Mouse (Mus musculus) forebrain, embryonic 15.5 days (tissue): Measurements from ENCODE around the gene Srek1ip1. TPM values are rescaled to one million over a fixed set of nuclear protein-coding genes. Genes with fewer than 3 reads are reported as not detected.

Source experiments
- ATAC-seq: fragments of 200-750 bp; cut with Nextera tagmentation; replicated peaks from 2 replicates; pipeline ENCODE4 v1.8.0; 2017; ENCODE audit warnings: mild to moderate bottlenecking, moderate TSS enrichment, moderate library complexity
- H3K27ac ChIP-seq: fragments of 300-500 bp; sonication (generic); replicated peaks from 2 replicates; pipeline ENCODE4 v1.5.1; 2015; ENCODE audit warnings: mild to moderate bottlenecking, inconsistent platforms
- H3K27me3 ChIP-seq: fragments of 300-500 bp; sonication (generic); 2 replicates; pipeline ENCODE4 v1.6.1; 2015; ENCODE audit warnings: inconsistent platforms
- H3K36me3 ChIP-seq: fragments of 300-500 bp; sonication (generic); 2 replicates; pipeline ENCODE4 v1.6.1; 2015; ENCODE audit warnings: mild to moderate bottlenecking, inconsistent platforms
- H3K4me1 ChIP-seq: fragments of 300-500 bp; sonication (generic); 2 replicates; pipeline ENCODE4 v1.6.1; 2015; ENCODE audit warnings: inconsistent platforms
- H3K4me2 ChIP-seq: fragments of 300-500 bp; sonication (generic); replicated peaks from 2 replicates; pipeline ENCODE4 v1.6.1; 2015; ENCODE audit warnings: mild to moderate bottlenecking, inconsistent platforms
- H3K4me3 ChIP-seq: fragments of 300-500 bp; sonication (generic); 2 replicates; pipeline ENCODE4 v1.5.1; 2015; ENCODE audit warnings: mild to moderate bottlenecking, inconsistent platforms
- H3K9ac ChIP-seq: fragments of 300-500 bp; sonication (generic); replicated peaks from 2 replicates; pipeline ENCODE4 v1.6.1; 2015; ENCODE audit warnings: mild to moderate bottlenecking, inconsistent platforms
- H3K9me3 ChIP-seq: fragments of 300-500 bp; sonication (generic); 2 replicates; pipeline ENCODE4 v1.6.1; 2016; ENCODE audit warnings: inconsistent platforms
- WGBS: fragments of 180-500 bp; shearing (Covaris S2); methylation state at CpG from one replicate; pipeline ENCODE4 v1.1.7; 2015; ENCODE audit warnings: mixed read lengths; 5-methylcytosine and 5-hydroxymethylcytosine counted together
- polyA plus RNA-seq: library from polyadenylated mRNA; unstranded; fragments of >200 nt; fragmentation: Nextera tagmentation; extraction: Ambion mirVana; gene quantifications from 2 replicates; pipeline ENCODE4 v1.2.1, GENCODE M21; 2015

Gene Srek1ip1
- polyA plus RNA-seq, 1 experiment from 2014 or later: 17.8 TPM

GRCm38 (mm10) chr13:104863127-104863979, 71.1 kb downstream of the Srek1ip1 start, which contains the start of gene Shisal2b:
Gene Shisal2b, minus strand, starts transcription at chr13:104863893.
- H3K4me1 ChIP-seq: peaks cover 10% of the 10 kb centered on the region; the same call in 1 of the 2 replicates
- H3K36me3 ChIP-seq: no peaks in the 10 kb centered on the region
- H3K4me2 ChIP-seq: peak within 1 kb of the TSS; percentile 98
- peaks cover 5% of the 10 kb centered on the region; the same call in 1 of the 2 replicates for H3K27me3 ChIP-seq
- ATAC-seq: peak; percentile 90
- no peak within 1 kb of the TSS for H3K27ac ChIP-seq
- WGBS: 4% methylated on average over 38 of the region's 38 CpGs
- H3K9me3 ChIP-seq: no peaks in the 10 kb centered on the region
- H3K9ac ChIP-seq: peak within 1 kb of the TSS; percentile 52
- H3K4me3 ChIP-seq: peak within 1 kb of the TSS; percentile 46

- H3K4me1 ChIP-seq: peaks cover 10% of the 10 kb centered on the region; the same call in 1 of the 2 replicates
- H3K27me3 ChIP-seq: peaks cover 5% of the 10 kb centered on the region; the same call in 1 of the 2 replicates
- ATAC-seq: no peak
- H3K27ac ChIP-seq: no peak overlapping the region
- no peak overlapping the region for H3K4me2 ChIP-seq
- WGBS: 83% methylated on average over 5 of the region's 5 CpGs
- H3K9ac ChIP-seq: no peak overlapping the region
- H3K9me3 ChIP-seq: no peaks in the 10 kb centered on the region
- H3K4me3 ChIP-seq: no peak overlapping the region
- no peaks in the 10 kb centered on the region for H3K36me3 ChIP-seq
Measured at GRCm38 (mm10) chr13:104866726-104867125, 74.4 kb downstream of the Srek1ip1 start.

GRCm38 (mm10) chr13:104869907-104870306, 77.6 kb downstream of the Srek1ip1 start:
- no peaks in the 10 kb centered on the region for H3K27me3 ChIP-seq
- 86% methylated on average over 2 of the region's 2 CpGs for WGBS
- H3K4me3 ChIP-seq: no peak overlapping the region
- no peak overlapping the region for H3K4me2 ChIP-seq
- no peaks in the 10 kb centered on the region for H3K36me3 ChIP-seq
- no peaks in the 10 kb centered on the region for H3K4me1 ChIP-seq
- ATAC-seq: no peak
- H3K27ac ChIP-seq: no peak overlapping the region
- H3K9ac ChIP-seq: no peak overlapping the region
- H3K9me3 ChIP-seq: no peaks in the 10 kb centered on the region

GRCm38 (mm10) chr13:104878508-104878907, 86.2 kb downstream of the Srek1ip1 start:
- Histone ChIP-seq H3K9ac (no peak overlapping the region), H3K27me3 (no peaks in the 10 kb centered on the region), H3K4me3 (no peak overlapping the region), H3K9me3 (no peaks in the 10 kb centered on the region), H3K4me2 (no peak overlapping the region), H3K27ac (no peak overlapping the region), H3K4me1 (no peaks in the 10 kb centered on the region), H3K36me3 (no peaks in the 10 kb centered on the region)
- WGBS: 89% methylated on average over 4 of the region's 4 CpGs
- no peak for ATAC-seq

GRCm38 (mm10) chr13:104883566-104884249, 91.4 kb downstream of the Srek1ip1 start:
- 14% methylated on average over 16 of the region's 16 CpGs for WGBS
- no peaks in the 10 kb centered on the region for H3K27me3 ChIP-seq
- no peak; the same call in 1 of the 2 replicates for ATAC-seq

GRCm38 (mm10) chr13:104886308-104887032, 94.2 kb downstream of the Srek1ip1 start:
- H3K9ac ChIP-seq: no peak overlapping the region
- no peak overlapping the region for H3K27ac ChIP-seq
- H3K4me2 ChIP-seq: no peak overlapping the region
- 77% methylated on average over 8 of the region's 8 CpGs for WGBS
- H3K27me3 ChIP-seq: no peaks in the 10 kb centered on the region
- H3K4me1 ChIP-seq: no peaks in the 10 kb centered on the region
- ATAC-seq: no peak
- H3K9me3 ChIP-seq: no peaks in the 10 kb centered on the region
- H3K4me3 ChIP-seq: no peak overlapping the region
- no peaks in the 10 kb centered on the region for H3K36me3 ChIP-seq

More at GRCm38 (mm10) chr13:104883566-104884249, 91.4 kb downstream of the Srek1ip1 start:
- Histone ChIP-seq H3K9me3 (no peaks in the 10 kb centered on the region), H3K27ac (no peak overlapping the region), H3K4me3 (no peak overlapping the region), H3K36me3 (no peaks in the 10 kb centered on the region), H3K9ac (no peak overlapping the region), H3K4me1 (no peaks in the 10 kb centered on the region), H3K4me2 (no peak overlapping the region)

Other genes with a start within 250 kb of the Srek1ip1 start
- gene Cwc27, start 24.7 kb downstream of the Srek1ip1 start, polyA plus RNA-seq: 29.2 and 32.2 TPM in 2 replicates
- 0.36 and 0.55 TPM in 2 replicates for gene Shisal2b, start 71.4 kb downstream of the Srek1ip1 start, polyA plus RNA-seq